Mouse (Mus musculus) ES-Bruce4 (cell line): ENCODE results near the gene Lims1. TPM values are rescaled to one million over a fixed set of nuclear protein-coding genes. Genes with fewer than 3 reads are reported as not detected.

Experiments used
- H3K27ac ChIP-seq: 2 replicates; pipeline ENCODE4 v1.5.1; 2012; ENCODE audit warnings: low read length, inconsistent platforms; ENCODE audit not compliant: insufficient read depth
- H3K27me3 ChIP-seq: 2 replicates; pipeline ENCODE4 v1.6.1; 2012; ENCODE audit warnings: mild to moderate bottlenecking, low read length, inconsistent platforms; ENCODE audit not compliant: control insufficient read depth, poor library complexity, insufficient read depth, severe bottlenecking
- H3K36me3 ChIP-seq: 2 replicates; pipeline ENCODE4 v1.6.1; 2012; ENCODE audit warnings: inconsistent platforms, mild to moderate bottlenecking, low read length, moderate library complexity; ENCODE audit not compliant: control insufficient read depth, poor library complexity, insufficient read depth, severe bottlenecking
- H3K4me1 ChIP-seq: one replicate; pipeline ENCODE4 v1.8.1; 2011; ENCODE audit warnings: low read length; ENCODE audit not compliant: control insufficient read depth, insufficient read depth
- H3K4me3 ChIP-seq: 2 replicates; pipeline ENCODE4 v1.5.1; 2011; ENCODE audit warnings: low read depth, mild to moderate bottlenecking, low read length
- H3K9ac ChIP-seq: 2 replicates; pipeline ENCODE4 v1.6.1; 2012; ENCODE audit warnings: low read depth, mild to moderate bottlenecking, inconsistent platforms; ENCODE audit not compliant: poor library complexity, severe bottlenecking
- H3K9me3 ChIP-seq: replicated peaks from 2 replicates; pipeline ENCODE4 v1.6.1; 2012; ENCODE audit warnings: mild to moderate bottlenecking, low read length, inconsistent platforms; ENCODE audit not compliant: control insufficient read depth, poor library complexity, insufficient read depth, severe bottlenecking
- CTCF ChIP-seq: IDR thresholded peaks from one replicate; pipeline ENCODE4 v1.8.1; 2011; ENCODE audit warnings: low read depth, low read length
- EP300 ChIP-seq: IDR thresholded peaks from 2 replicates; pipeline ENCODE4 v1.6.1; 2011; ENCODE audit warnings: low read depth, low read length; ENCODE audit not compliant: insufficient read depth
- POLR2A ChIP-seq: IDR thresholded peaks from one replicate; pipeline ENCODE4 v1.8.1; 2011; ENCODE audit warnings: low read length; ENCODE audit not compliant: insufficient read depth
- polyA plus RNA-seq: library from polyadenylated mRNA; stranded (reverse); fragments of >200 nt; gene quantifications from 2 replicates; pipeline ENCODE4 v1.2.4, GENCODE M21; 2011; ENCODE audit warnings: low read depth; ENCODE audit not compliant: missing spikeins, insufficient read depth, insufficient read length

The Lims1 gene
- polyA plus RNA-seq, 1 experiment, result 58.2 TPM

DNA sequence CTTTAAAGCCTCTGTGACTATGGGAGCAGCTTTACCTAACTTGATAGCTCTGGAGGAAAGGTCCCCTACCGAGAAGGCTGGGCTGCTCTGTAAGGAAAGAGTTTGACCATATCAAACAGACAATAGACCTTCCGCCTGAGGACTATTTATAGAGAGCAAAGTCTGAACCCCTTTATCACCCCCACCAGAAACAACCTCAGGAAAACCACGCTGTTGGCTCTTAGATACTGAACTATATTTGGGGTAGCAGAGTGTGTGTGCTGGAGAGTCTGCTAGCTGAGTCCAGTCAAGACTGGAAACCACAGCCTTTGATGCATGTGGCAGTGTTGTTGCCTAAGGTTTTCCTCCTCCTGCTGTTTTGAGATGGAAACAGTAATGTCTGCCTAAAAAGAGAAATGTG is 31.3 kb downstream of the Lims1 start:
- TF ChIP-seq CTCF (no peak), POLR2A (no peak), EP300 (no peak)
- no peak overlapping the region for H3K4me3 ChIP-seq
- no peak overlapping the region for H3K9ac ChIP-seq
- no peaks in the 10 kb centered on the region for H3K27me3 ChIP-seq
- H3K27ac ChIP-seq, result 0 out of 2 replicates have a peak overlapping the region, but pooled peaks have one; percentile 19
- H3K9me3 ChIP-seq, result no peaks in the 10 kb centered on the region
- H3K4me1 ChIP-seq, result peaks cover 4% of the 10 kb centered on the region
- H3K36me3 ChIP-seq, result peaks cover 3% of the 10 kb centered on the region; the same call in 1 of the 2 replicates

DNA sequence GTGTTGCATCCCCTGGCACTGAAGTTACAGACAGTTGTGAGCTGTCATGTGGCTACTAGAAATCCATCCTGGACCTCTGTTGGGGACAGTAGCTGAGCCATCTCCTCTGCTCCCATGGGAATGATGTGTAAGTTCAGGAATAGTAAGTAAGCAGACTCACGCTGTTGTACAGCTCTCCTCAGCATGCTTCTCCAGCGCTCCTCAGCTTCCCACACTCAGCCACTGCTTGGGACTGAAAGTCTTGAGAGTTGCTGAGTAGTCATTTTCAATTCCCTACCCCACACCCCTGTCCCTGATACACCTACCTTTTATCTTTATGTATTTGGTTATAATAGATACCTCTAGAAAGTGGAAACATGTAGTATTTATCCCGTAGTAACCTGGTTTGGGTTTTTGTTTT is 33.2 kb downstream of the Lims1 start:
- Histone ChIP-seq H3K9ac (no peak overlapping the region), H3K4me1 (peaks cover 4% of the 10 kb centered on the region), H3K9me3 (no peaks in the 10 kb centered on the region), H3K4me3 (no peak overlapping the region), H3K36me3 (no peaks in the 10 kb centered on the region), H3K27me3 (no peaks in the 10 kb centered on the region), H3K27ac (no peak overlapping the region)
- no peak for TF ChIP-seq POLR2A

DNA sequence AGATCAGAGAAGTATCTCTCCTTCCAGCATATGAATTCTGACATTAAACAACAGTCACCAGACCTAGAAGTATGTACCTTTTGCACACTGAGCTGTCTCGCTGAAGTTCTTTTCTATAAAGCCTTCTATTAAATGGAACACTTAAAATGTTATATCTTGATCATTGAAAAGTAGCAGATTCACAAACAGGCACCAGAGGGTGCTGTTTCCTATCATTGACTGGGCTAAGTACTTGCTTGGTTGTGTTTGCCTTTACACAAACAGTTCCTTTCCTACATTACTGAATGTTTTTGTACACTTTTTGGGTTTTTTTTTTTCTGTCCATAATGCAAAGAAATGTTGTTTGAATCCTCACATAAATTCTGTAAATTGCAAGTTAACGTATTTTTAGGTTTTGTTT is 35.9 kb downstream of the Lims1 start:
- Histone ChIP-seq H3K9me3 (no peaks in the 10 kb centered on the region), H3K27ac (no peak overlapping the region), H3K9ac (no peak overlapping the region), H3K27me3 (no peaks in the 10 kb centered on the region), H3K4me3 (no peak overlapping the region), H3K4me1 (peaks cover 2% of the 10 kb centered on the region), H3K36me3 (no peaks in the 10 kb centered on the region)
- no peak for TF ChIP-seq CTCF
- no peak for TF ChIP-seq POLR2A
- TF ChIP-seq EP300, result no peak

- Histone ChIP-seq H3K4me1 (no peaks in the 10 kb centered on the region), H3K9ac (no peak overlapping the region), H3K27ac (no peak overlapping the region), H3K27me3 (no peaks in the 10 kb centered on the region), H3K4me3 (no peak overlapping the region), H3K36me3 (no peaks in the 10 kb centered on the region), H3K9me3 (no peaks in the 10 kb centered on the region)
- TF ChIP-seq EP300 (no peak), POLR2A (no peak), CTCF (no peak)
These were observed 36.7 kb downstream of the Lims1 start for GRCm38 (mm10) chr10:58359952-58360351.

GRCm38 (mm10) chr10:58362745-58363144 is 39.5 kb downstream of the Lims1 start:
- no peak for TF ChIP-seq EP300
- TF ChIP-seq CTCF, result no peak
- TF ChIP-seq POLR2A, result no peak
- no peaks in the 10 kb centered on the region for H3K36me3 ChIP-seq
- H3K4me3 ChIP-seq, result no peak overlapping the region
- H3K4me1 ChIP-seq, result no peaks in the 10 kb centered on the region
- H3K27me3 ChIP-seq, result no peaks in the 10 kb centered on the region
- no peaks in the 10 kb centered on the region for H3K9me3 ChIP-seq
- no peak overlapping the region for H3K27ac ChIP-seq
- no peak overlapping the region for H3K9ac ChIP-seq

GRCm38 (mm10) chr10:58364770-58365515 is 41.7 kb downstream of the Lims1 start:
- TF ChIP-seq CTCF (no peak), POLR2A (no peak), EP300 (no peak)
- peaks cover 3% of the 10 kb centered on the region for H3K4me1 ChIP-seq
- H3K27me3 ChIP-seq, result no peaks in the 10 kb centered on the region
- H3K9me3 ChIP-seq, result no peaks in the 10 kb centered on the region
- no peak overlapping the region for H3K4me3 ChIP-seq
- H3K27ac ChIP-seq, result no peak overlapping the region
- H3K9ac ChIP-seq, result no peak overlapping the region
- no peaks in the 10 kb centered on the region for H3K36me3 ChIP-seq
